Mouse (Mus musculus) C2C12 (cell line): ENCODE results near the gene Xpnpep1. TPM values are rescaled to one million over a fixed set of nuclear protein-coding genes. Genes with fewer than 3 reads are reported as not detected.
A peak's percentile ranks its signal among the peaks of the same experiment; 100 is the strongest.

Experiments
- H3K27me3 ChIP-seq: one replicate; pipeline ENCODE4 v1.6.1; 2011; ENCODE audit not compliant: control insufficient read depth, insufficient read depth, insufficient read length
- H3K36me3 ChIP-seq: one replicate; pipeline ENCODE4 v1.6.1; 2011; ENCODE audit not compliant: control insufficient read depth, insufficient read depth
- H3K4me3 ChIP-seq: one replicate; pipeline ENCODE4 v1.5.1; 2011; ENCODE audit warnings: mild to moderate bottlenecking, control low read depth; ENCODE audit not compliant: poor library complexity, insufficient read depth, severe bottlenecking
- H3K79me2 ChIP-seq: one replicate; pipeline ENCODE4 v1.6.1; 2011; ENCODE audit not compliant: control insufficient read depth, insufficient read depth
- H3K79me3 ChIP-seq: one replicate; pipeline ENCODE4 v1.6.1; 2011; ENCODE audit warnings: low read depth, control low read depth
- H3ac ChIP-seq: one replicate; pipeline ENCODE3; 2011; ENCODE audit warnings: low read depth; ENCODE audit not compliant: control insufficient read depth, insufficient read length
- CEBPB ChIP-seq: IDR thresholded peaks from one replicate; pipeline ENCODE4 v1.6.1; 2011; ENCODE audit warnings: low read depth, mild to moderate bottlenecking, control low read depth, moderate library complexity
- CTCF ChIP-seq: IDR thresholded peaks from one replicate; pipeline ENCODE4 v1.5.1; 2011; ENCODE audit not compliant: control insufficient read depth, insufficient read depth, insufficient read length
- FOSL1 ChIP-seq: IDR thresholded peaks from one replicate; pipeline ENCODE4 v1.8.0; 2011; ENCODE audit warnings: mild to moderate bottlenecking, low read length; ENCODE audit not compliant: poor library complexity, insufficient read depth, severe bottlenecking
- MAX ChIP-seq: IDR thresholded peaks from one replicate; pipeline ENCODE4 v1.6.1; 2011; ENCODE audit warnings: mild to moderate bottlenecking, control low read depth
- MYOD1 ChIP-seq: IDR thresholded peaks from one replicate; pipeline ENCODE4 v1.6.1; 2011; ENCODE audit warnings: low read depth; ENCODE audit not compliant: control insufficient read depth, insufficient read length
- MYOG ChIP-seq: IDR thresholded peaks from one replicate; pipeline ENCODE4 v1.6.1; 2011; ENCODE audit not compliant: control insufficient read depth, insufficient read length; ENCODE audit errors: extremely low read depth
- USF1 ChIP-seq: IDR thresholded peaks from one replicate; pipeline ENCODE4 v1.6.1; 2011; ENCODE audit warnings: low read depth, mild to moderate bottlenecking, control low read depth, moderate library complexity
- polyA plus RNA-seq: library from polyadenylated mRNA; unstranded; fragments of >200 nt; fragmentation: generic; extraction: Trizol; gene quantifications from one replicate; pipeline ENCODE4 v1.2.1, GENCODE M21; 2012; ENCODE audit warnings: missing spikeins

The Xpnpep1 gene
- polyA plus RNA-seq, 1 experiment: 132 TPM

GRCm38 (mm10) chr19:52979020-52979711, 60.8 kb downstream of the Xpnpep1 start:
- TF ChIP-seq MAX: no peak
- TF ChIP-seq USF1: no peak
- no peak for TF ChIP-seq MYOG
- TF ChIP-seq CEBPB: no peak
- no peak for TF ChIP-seq CTCF
- H3K36me3 ChIP-seq: no peaks in the 10 kb centered on the region
- H3K79me3 ChIP-seq: no peaks in the 10 kb centered on the region
- H3ac ChIP-seq: no peak overlapping the region
- no peaks in the 10 kb centered on the region for H3K27me3 ChIP-seq
- no peaks in the 10 kb centered on the region for H3K79me2 ChIP-seq
- no peak overlapping the region for H3K4me3 ChIP-seq

- Histone ChIP-seq H3K4me3 (no peak overlapping the region), H3K79me3 (no peaks in the 10 kb centered on the region), H3K36me3 (no peaks in the 10 kb centered on the region), H3K27me3 (no peaks in the 10 kb centered on the region), H3ac (no peak overlapping the region), H3K79me2 (no peaks in the 10 kb centered on the region)
- no peak for TF ChIP-seq MAX
- peak; percentile 40 for TF ChIP-seq CTCF
Observed at GRCm38 (mm10) chr19:52975564-52976185, 64.3 kb downstream of the Xpnpep1 start.

GRCm38 (mm10) chr19:52966339-52966738, 73.7 kb downstream of the Xpnpep1 start:
- no peaks in the 10 kb centered on the region for H3K79me3 ChIP-seq
- no peak overlapping the region for H3K4me3 ChIP-seq
- H3K27me3 ChIP-seq: no peaks in the 10 kb centered on the region
- TF ChIP-seq FOSL1 (no peak), CTCF (no peak), CEBPB (no peak), MAX (no peak), MYOD1 (no peak), MYOG (no peak), USF1 (no peak)
- H3K79me2 ChIP-seq: no peaks in the 10 kb centered on the region
- H3K36me3 ChIP-seq: no peaks in the 10 kb centered on the region
- H3ac ChIP-seq: no peak overlapping the region

GRCm38 (mm10) chr19:52962745-52963144, 77.3 kb downstream of the Xpnpep1 start:
- Histone ChIP-seq H3K79me2 (no peaks in the 10 kb centered on the region), H3K36me3 (no peaks in the 10 kb centered on the region), H3K79me3 (no peaks in the 10 kb centered on the region), H3ac (no peak overlapping the region), H3K4me3 (no peak overlapping the region), H3K27me3 (no peaks in the 10 kb centered on the region)
- no peak for TF ChIP-seq CEBPB
- TF ChIP-seq CTCF: no peak

- no peaks in the 10 kb centered on the region for H3K27me3 ChIP-seq
- no peaks in the 10 kb centered on the region for H3K36me3 ChIP-seq
Observed at GRCm38 (mm10) chr19:52922678-52923495, 117.1 kb downstream of the Xpnpep1 start.

GRCm38 (mm10) chr19:52904182-52904581, 135.8 kb downstream of the Xpnpep1 start:
- Histone ChIP-seq H3K4me3 (no peak overlapping the region), H3K79me3 (no peaks in the 10 kb centered on the region), H3K79me2 (no peaks in the 10 kb centered on the region), H3ac (no peak overlapping the region), H3K27me3 (no peaks in the 10 kb centered on the region), H3K36me3 (no peaks in the 10 kb centered on the region)
- no peak for TF ChIP-seq CEBPB
- no peak for TF ChIP-seq USF1
- TF ChIP-seq FOSL1: no peak
- TF ChIP-seq MAX: no peak
- no peak for TF ChIP-seq CTCF
- TF ChIP-seq MYOG: no peak
- no peak for TF ChIP-seq MYOD1

More at GRCm38 (mm10) chr19:52922678-52923495, 117.1 kb downstream of the Xpnpep1 start:
- no peaks in the 10 kb centered on the region for H3K79me3 ChIP-seq
- no peak overlapping the region for H3K4me3 ChIP-seq
- TF ChIP-seq CTCF: peak; percentile 29
- TF ChIP-seq FOSL1: no peak
- H3ac ChIP-seq: no peak overlapping the region
- no peaks in the 10 kb centered on the region for H3K79me2 ChIP-seq
